Mouse (Mus musculus) intestine, embryonic 16.5 days (tissue): ENCODE results near the gene Hsf2. TPM values are rescaled to one million over a fixed set of nuclear protein-coding genes. Genes with fewer than 3 reads are reported as not detected.
"Not testable (repeated sequence)": the region's sequence is repeated elsewhere in the genome, so short reads cannot be mapped to it uniquely, and the experiment has no call there.

Experiments used
- ATAC-seq: fragments of 200-750 bp; cut with Nextera tagmentation; 2 replicates; pipeline ENCODE4 v1.8.0; 2017; ENCODE audit warnings: moderate TSS enrichment, moderate library complexity
- H3K27ac ChIP-seq: fragments of 300-500 bp; sonication (generic); 2 replicates; pipeline ENCODE4 v1.5.1; 2014; ENCODE audit warnings: mild to moderate bottlenecking, low read length
- H3K27me3 ChIP-seq: fragments of 300-500 bp; sonication (generic); replicated peaks from 2 replicates; pipeline ENCODE4 v1.6.1; 2014; ENCODE audit warnings: low read length, control low read depth, mixed read lengths; ENCODE audit not compliant: control insufficient read depth, insufficient read depth
- H3K36me3 ChIP-seq: fragments of 300-500 bp; sonication (generic); 2 replicates; pipeline ENCODE4 v1.6.1; 2014; ENCODE audit warnings: low read length, control low read depth; ENCODE audit not compliant: control insufficient read depth, insufficient read depth
- H3K4me1 ChIP-seq: fragments of 300-500 bp; sonication (generic); 2 replicates; pipeline ENCODE4 v1.6.1; 2014; ENCODE audit warnings: low read length, control low read depth, mixed read lengths; ENCODE audit not compliant: control insufficient read depth, insufficient read depth
- H3K4me2 ChIP-seq: fragments of 300-500 bp; sonication (generic); 2 replicates; pipeline ENCODE4 v1.6.1; 2014; ENCODE audit warnings: low read depth, low read length, control low read depth
- H3K4me3 ChIP-seq: fragments of 300-500 bp; sonication (generic); 2 replicates; pipeline ENCODE4 v1.5.1; 2014; ENCODE audit warnings: mild to moderate bottlenecking, low read length
- H3K9ac ChIP-seq: fragments of 300-500 bp; sonication (generic); 2 replicates; pipeline ENCODE4 v1.6.1; 2014; ENCODE audit warnings: low read depth, low read length
- H3K9me3 ChIP-seq: fragments of 300-500 bp; sonication (generic); 2 replicates; pipeline ENCODE4 v1.6.1; 2016; ENCODE audit warnings: low read length, control low read depth; ENCODE audit not compliant: control insufficient read depth
- WGBS: fragments of 180-500 bp; shearing (Covaris S2); extraction: QIAGEN DNeasy Blood & Tissue Kit; methylation state at CpG from one replicate; pipeline ENCODE4 v1.1.7; 2014; 5-methylcytosine and 5-hydroxymethylcytosine counted together
- polyA plus RNA-seq: library from polyadenylated mRNA; unstranded; fragments of >200 nt; fragmentation: Nextera tagmentation; extraction: Ambion mirVana; gene quantifications from 2 replicates; pipeline ENCODE4 v1.2.1, GENCODE M21; 2015

Gene Hsf2
- polyA plus RNA-seq, 1 experiment from 2014 or later, result 12.2 TPM

DNA sequence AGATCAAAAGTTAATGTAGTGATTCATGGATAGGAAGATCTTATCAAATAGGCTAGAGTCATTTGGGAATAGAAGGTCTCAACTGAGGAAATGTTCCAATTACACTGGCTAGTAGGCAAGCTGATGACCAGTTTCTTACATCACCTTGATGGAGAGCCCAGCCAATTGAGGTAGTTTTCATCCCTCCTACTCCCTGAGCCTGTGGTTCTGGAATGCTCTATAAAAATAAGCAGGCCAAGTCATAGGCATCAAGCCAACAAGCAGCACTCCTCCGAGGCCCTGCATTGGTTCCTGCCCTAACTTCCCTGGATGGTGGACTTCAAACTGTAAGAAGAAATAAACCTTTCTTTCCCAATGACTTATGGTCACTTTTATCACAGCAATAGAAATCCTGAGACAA is 29.1 kb downstream of the Hsf2 start:
- Histone ChIP-seq H3K27me3 (no peaks in the 10 kb centered on the region), H3K36me3 (peaks cover 17% of the 10 kb centered on the region), H3K9me3 (no peaks in the 10 kb centered on the region), H3K4me1 (no peaks in the 10 kb centered on the region), H3K4me3 (no peak overlapping the region), H3K4me2 (no peak overlapping the region), H3K9ac (no peak overlapping the region), H3K27ac (no peak overlapping the region)
- no peak for ATAC-seq
- 73% methylated on average over 1 of the region's 1 CpGs for WGBS

DNA sequence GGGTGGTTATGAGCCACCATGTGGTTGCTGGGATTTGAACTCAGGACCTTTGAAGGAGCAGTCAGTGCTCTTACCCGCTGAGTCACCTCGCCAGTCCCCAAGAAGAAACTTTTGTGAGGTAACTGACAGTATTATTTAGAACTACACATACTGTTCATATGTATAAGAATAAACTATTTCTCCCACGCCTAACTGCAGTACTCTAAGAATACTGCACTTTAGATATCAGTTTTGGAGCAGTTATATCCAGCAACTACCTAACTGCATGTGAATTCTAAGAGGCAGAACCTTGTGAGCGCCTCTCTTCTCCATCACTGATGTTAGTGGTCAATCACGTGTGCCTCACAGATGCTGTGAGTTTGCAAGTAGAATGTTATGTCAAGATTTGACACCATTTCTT is 40.3 kb downstream of the Hsf2 start:
- Histone ChIP-seq H3K9me3 (no peaks in the 10 kb centered on the region), H3K27ac (no peak overlapping the region)
- 92% methylated on average over 5 of the region's 5 CpGs for WGBS

GRCm38 (mm10) chr10:57531076-57531475 is 44.9 kb downstream of the Hsf2 start:
- Histone ChIP-seq H3K36me3 (no peaks in the 10 kb centered on the region; the same call in 1 of the 2 replicates), H3K9me3 (no peaks in the 10 kb centered on the region), H3K27me3 (no peaks in the 10 kb centered on the region), H3K9ac (peak overlapping the region; percentile 37; the same call in 1 of the 2 replicates), H3K27ac (no peak overlapping the region), H3K4me3 (peak overlapping the region; percentile 94), H3K4me1 (peaks cover 5% of the 10 kb centered on the region; the same call in 1 of the 2 replicates), H3K4me2 (peak overlapping the region; percentile 56)
- WGBS, result 61% methylated on average over 2 of the region's 2 CpGs
- ATAC-seq, result no peak

More for the DNA sequence above, 40.3 kb downstream of the Hsf2 start:
- no peak overlapping the region for H3K4me2 ChIP-seq
- peaks cover 11% of the 10 kb centered on the region for H3K36me3 ChIP-seq
- H3K27me3 ChIP-seq, result no peaks in the 10 kb centered on the region
- ATAC-seq, result no peak
- H3K9ac ChIP-seq, result no peak overlapping the region
- no peak overlapping the region for H3K4me3 ChIP-seq
- peaks cover 5% of the 10 kb centered on the region; the same call in 1 of the 2 replicates for H3K4me1 ChIP-seq

DNA sequence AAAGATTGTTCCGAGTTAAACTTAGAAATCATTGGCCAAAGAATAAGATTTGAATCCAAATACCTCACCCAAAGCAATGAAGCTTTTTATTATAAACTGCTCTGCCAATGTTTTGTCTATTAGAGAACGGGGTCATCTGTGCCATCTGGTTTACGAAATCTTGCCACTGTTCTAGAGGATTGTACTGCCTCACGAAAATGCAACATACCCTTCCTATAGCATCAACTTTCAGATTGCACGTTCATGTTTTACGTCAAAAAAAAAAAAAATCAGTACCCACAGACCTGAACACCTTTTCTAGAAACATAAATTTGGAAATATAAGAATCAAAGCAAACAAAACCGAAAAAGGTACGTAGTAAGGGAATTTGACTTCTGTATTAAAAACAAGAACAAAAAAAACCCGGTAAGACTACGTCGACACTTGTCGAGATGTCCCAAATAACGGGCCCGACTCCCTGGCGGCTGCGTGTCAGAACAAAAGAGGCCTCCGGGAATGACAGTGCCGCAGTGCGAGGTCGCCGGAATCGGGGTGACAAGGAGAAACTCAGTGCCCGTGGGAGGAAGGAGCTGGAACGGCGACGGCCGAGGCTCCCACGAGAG is 45.5 kb downstream of the Hsf2 start:
- no peak for ATAC-seq
- Histone ChIP-seq H3K4me3 (peak overlapping the region; percentile 94), H3K4me1 (peaks cover 5% of the 10 kb centered on the region; the same call in 1 of the 2 replicates), H3K27ac (peak overlapping the region; percentile 93), H3K9me3 (no peaks in the 10 kb centered on the region), H3K4me2 (peak overlapping the region; percentile 56), H3K27me3 (no peaks in the 10 kb centered on the region), H3K9ac (peak overlapping the region; percentile 94), H3K36me3 (no peaks in the 10 kb centered on the region)
- 2% methylated on average over 28 of the region's 28 CpGs for WGBS

GRCm38 (mm10) chr10:57532218-57533101 is 46.3 kb downstream of the Hsf2 start, which contains the start of gene Serinc1:
Serinc1 (minus strand) TSS chr10:57532530.
- H3K27me3 ChIP-seq, result no peaks in the 10 kb centered on the region
- H3K36me3 ChIP-seq, result no peaks in the 10 kb centered on the region
- H3K4me2 ChIP-seq, result peak within 1 kb of the TSS; percentile 56
- H3K4me1 ChIP-seq, result peaks cover 5% of the 10 kb centered on the region; the same call in 1 of the 2 replicates
- ATAC-seq, result peak; percentile 100
- WGBS, result 12% methylated on average over 48 of the region's 49 CpGs
- H3K4me3 ChIP-seq, result peak within 1 kb of the TSS; percentile 94
- peak within 1 kb of the TSS; percentile 93 for H3K27ac ChIP-seq
- no peaks in the 10 kb centered on the region for H3K9me3 ChIP-seq
- H3K9ac ChIP-seq, result peak within 1 kb of the TSS; percentile 94

GRCm38 (mm10) chr10:57543890-57544289 is 57.7 kb downstream of the Hsf2 start:
- H3K27me3 ChIP-seq, ATAC-seq, H3K4me2 ChIP-seq, H3K9me3 ChIP-seq, H3K4me1 ChIP-seq, H3K36me3 ChIP-seq, H3K27ac ChIP-seq, H3K4me3 ChIP-seq, H3K9ac ChIP-seq: not testable (repeated sequence)
- WGBS, result 88% methylated on average over 9 of the region's 9 CpGs

GRCm38 (mm10) chr10:57549631-57550030 is 63.4 kb downstream of the Hsf2 start:
- Histone ChIP-seq H3K4me3 (no peak overlapping the region), H3K4me2 (no peak overlapping the region), H3K36me3 (no peaks in the 10 kb centered on the region), H3K27ac (no peak overlapping the region), H3K9ac (no peak overlapping the region), H3K4me1 (no peaks in the 10 kb centered on the region), H3K9me3 (no peaks in the 10 kb centered on the region), H3K27me3 (no peaks in the 10 kb centered on the region)
- WGBS, result 81% methylated on average over 4 of the region's 4 CpGs
- ATAC-seq, result no peak

GRCm38 (mm10) chr10:57553719-57554118 is 67.5 kb downstream of the Hsf2 start:
- H3K4me2 ChIP-seq, result no peak overlapping the region
- WGBS, result 85% methylated on average over 1 of the region's 1 CpGs
- H3K36me3 ChIP-seq, result no peaks in the 10 kb centered on the region
- no peaks in the 10 kb centered on the region for H3K27me3 ChIP-seq
- no peaks in the 10 kb centered on the region for H3K9me3 ChIP-seq
- no peak overlapping the region for H3K4me3 ChIP-seq
- no peak for ATAC-seq
- no peak overlapping the region for H3K9ac ChIP-seq
- no peak overlapping the region for H3K27ac ChIP-seq
- H3K4me1 ChIP-seq, result no peaks in the 10 kb centered on the region

DNA sequence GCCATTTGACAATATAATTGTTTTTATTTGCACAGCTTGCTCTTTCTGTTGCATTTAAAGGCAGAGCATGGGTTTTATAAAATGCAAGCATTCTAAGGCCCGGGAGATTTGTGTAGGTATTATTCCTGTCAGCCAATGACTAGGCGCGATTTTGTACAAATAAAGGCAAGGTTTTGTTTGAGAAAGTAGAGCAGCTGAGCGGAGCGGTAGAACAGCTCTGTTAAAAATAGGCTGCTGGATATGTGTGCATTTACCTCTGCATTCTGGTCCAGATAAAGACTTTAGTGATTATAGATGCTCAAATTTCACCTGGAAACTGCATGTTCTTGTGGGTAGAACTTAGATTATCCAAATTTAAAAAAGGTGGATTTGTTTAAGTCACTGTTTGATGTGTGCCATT is 71.4 kb downstream of the Hsf2 start:
- no peak overlapping the region for H3K9ac ChIP-seq
- no peak overlapping the region for H3K27ac ChIP-seq
- H3K36me3 ChIP-seq, result no peaks in the 10 kb centered on the region
- no peak overlapping the region for H3K4me3 ChIP-seq
- no peaks in the 10 kb centered on the region for H3K9me3 ChIP-seq
- ATAC-seq, result no peak
- no peak overlapping the region for H3K4me2 ChIP-seq
- WGBS, result 49% methylated on average over 5 of the region's 5 CpGs
- H3K27me3 ChIP-seq, result no peaks in the 10 kb centered on the region
- no peaks in the 10 kb centered on the region for H3K4me1 ChIP-seq
